Mouse (Mus musculus) lung, adult 18-20 months (tissue): ENCODE measurements around the gene Gm20708.

Source experiments
- DNase-seq, 2 experiments: peaks; one replicate each; pipeline ENCODE4 v3.0.0; 2022; ENCODE audit warnings: mixed read lengths in 2 of 2

The Gm20708 gene

DNA sequence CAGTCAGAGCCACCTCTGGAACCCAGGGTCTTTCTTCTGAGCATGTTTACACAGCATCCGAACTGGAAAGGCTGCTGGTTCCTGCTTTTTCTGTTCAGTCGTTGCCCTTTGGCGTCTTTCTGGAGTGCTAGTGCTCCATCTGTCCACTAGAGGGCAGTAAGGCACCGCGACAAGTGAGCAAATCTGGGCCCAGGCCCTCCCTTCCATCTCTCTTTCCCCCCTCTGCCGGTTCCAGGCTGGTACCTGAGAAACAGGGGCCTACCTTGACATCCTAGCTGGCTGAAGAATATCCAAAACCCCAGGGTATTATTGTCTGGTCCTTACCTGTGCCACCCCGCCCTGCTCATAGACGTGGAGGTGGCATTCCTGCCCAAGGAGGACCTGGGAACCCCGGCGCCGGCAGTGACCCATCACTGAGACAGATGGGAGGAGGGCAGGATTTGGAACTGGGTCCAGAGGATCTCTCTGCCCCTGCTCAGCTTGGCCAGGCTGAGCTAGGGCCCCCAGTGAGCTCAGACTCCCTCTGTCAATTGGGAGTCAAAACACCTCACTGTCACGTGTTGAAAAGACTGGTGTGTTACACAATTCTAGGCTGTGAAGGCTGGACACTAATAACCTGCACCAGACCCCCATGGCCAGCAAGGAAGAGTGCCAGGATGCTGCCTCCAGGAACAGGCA, 61.4 kb downstream of the Gm20708 start:
- DNase-seq, result peak; percentile 72

DNA sequence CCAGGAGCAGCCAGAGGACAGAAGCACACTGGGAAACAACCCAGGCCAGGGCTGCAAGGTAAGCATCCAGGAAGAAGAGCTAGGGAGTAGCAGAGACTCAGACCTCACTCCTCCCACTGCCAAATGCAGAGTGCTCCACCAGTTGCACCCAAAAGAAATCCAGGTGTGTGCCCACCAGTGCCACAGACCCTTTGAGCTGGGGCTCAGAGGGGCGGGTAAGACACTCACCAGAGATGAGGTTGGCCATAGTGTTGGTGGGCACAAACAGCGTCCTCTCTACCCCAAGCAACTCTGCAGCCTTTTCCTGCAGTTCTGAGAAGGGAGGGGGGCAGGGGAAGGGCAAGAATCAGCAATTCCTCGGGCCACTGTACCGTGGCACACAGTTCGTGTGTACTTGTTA, 61.9 kb downstream of the Gm20708 start:
- no peak for DNase-seq

DNA sequence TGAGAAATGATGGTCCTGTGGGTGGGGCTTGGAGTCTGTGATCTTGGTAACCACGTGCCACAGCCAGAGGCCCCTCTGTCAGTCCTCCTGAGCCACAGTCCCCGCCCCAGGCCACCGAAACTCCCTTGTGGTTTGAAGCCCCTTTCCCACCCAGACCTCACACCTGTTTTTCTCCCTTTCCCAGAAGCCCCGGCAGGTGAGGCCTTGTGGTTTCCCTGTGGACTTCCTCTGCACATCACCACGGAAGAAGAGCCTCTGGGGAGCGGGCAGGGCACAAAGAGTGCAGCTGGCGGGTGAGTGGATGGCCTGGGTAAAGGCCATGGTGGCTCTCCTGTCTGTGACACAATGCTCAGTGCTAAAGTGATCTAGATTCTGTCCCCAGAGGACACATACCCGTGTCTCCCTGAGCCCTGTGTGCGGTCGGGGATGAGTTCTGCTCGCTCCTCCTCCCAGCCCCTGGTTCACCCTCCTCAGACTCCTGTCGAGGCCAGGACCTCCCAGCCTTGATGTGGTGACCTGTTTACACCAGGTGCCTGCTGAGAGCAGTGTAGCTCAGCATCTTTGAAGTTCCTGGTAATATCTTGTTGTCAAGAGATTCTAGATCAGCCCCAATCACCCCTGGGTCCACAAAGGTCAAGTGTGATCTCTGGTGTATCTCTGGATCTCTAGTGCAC, 62.6 kb downstream of the Gm20708 start:
- peak in 1 of 2 experiments; percentile 43 for DNase-seq

DNA sequence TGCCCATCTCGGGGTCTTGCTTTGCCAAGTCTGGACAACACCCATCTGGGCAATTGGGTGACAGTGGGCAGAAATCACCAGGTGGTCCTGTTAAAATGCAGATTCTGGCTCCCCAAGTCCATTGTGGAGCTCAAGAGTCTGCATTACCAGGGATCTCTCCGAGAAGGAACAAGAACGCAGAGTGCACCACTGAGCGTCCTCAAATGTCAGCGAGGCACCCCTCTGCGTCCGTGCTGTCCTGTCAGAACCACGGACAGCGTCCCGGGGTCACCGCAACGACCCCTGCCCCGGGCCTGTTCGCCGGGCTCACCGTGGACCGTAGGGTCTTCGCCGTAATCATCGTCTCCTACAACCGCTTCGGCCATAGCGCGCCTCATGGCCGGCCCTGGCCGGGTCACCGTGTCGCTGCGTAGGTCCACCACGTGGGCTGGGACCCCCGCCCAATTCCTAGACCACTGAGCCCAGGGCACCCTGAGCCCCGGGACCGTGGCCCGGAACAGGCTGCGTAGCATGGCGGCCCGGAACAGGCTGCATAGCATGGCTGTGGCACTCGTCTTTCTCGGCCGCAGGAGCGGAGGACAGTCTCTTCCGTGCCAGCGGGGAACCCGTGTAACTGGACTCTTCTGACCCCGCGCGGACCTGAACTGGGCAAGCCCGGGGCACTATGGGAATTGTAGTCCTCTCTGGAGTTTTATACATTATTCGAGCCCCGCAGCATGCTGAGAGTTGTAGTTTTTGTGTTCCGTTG, 63.6 kb downstream of the Gm20708 start, which contains the start of gene Tha1:
Gene Tha1 (minus strand): TSS at position 621 of the 748 bp plus-strand sequence.
- peak; percentile 84 to 89 for DNase-seq

- DNase-seq, result no peak
Observed at GRCm38 (mm10) chr11:117874419-117874818, 65.0 kb downstream of the Gm20708 start.

DNA sequence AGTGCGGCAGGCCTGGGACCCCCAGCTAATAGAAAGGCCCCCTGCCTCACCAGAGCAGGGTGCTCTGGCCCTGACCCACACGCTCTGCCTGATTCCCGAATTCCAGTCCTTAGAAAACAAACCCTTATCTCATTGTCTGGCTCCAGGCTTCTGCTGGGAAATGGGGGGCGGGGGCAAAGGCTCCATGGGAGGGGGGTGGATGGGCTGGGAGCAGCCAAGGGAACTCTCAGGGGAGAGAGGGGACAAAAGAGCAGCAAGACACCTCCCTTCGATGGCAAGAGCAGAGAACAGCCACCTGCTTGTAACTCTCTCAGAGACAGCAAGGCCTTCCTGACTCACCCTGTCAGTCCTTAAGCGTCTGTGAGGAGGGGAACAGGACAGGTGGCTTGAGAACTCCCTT, 66.2 kb downstream of the Gm20708 start:
- no peak for DNase-seq

GRCm38 (mm10) chr11:117877917-117878745, 68.7 kb downstream of the Gm20708 start:
- peak; percentile 47 to 50 for DNase-seq

DNA sequence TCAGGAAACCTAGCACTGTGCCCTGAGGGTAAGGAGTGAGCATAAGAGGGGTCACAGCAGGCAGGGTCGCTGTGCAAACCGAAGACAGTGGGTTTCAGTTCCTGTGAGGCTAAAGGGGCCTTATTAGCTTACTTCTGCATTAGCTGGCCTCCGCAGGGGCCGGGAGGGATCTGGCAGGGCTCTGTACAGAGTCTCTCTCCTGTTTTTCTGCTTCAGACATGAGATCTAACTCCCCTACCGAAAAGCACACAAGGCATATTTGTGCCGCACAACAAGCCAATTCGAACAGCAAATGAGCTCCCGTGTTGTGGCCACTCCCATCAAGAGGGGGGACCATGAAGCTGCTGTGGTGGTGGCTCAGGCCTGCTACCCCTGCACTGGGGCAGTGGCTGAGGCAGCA, 69.4 kb downstream of the Gm20708 start:
- no peak for DNase-seq

DNA sequence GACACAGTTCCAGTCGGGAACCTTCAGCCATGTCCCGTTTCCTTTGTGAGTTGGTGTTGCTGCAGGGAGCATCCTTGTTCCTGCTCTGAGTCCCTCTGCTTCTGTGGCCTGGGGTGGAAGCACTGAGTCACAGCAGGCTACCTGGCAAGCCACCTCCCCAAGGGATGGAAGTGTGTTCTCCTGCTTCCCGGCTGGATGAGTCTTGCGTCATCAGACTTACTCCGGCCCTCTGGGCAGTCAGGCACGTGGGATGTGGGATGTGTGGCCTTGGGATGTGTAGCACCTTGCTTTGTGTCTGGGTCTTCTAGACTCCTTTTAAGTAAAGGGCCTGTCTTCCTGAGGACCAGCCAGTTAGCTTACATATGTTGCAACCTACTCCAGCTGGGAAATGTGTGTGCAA, 70.2 kb downstream of the Gm20708 start:
- DNase-seq, result no peak

DNA sequence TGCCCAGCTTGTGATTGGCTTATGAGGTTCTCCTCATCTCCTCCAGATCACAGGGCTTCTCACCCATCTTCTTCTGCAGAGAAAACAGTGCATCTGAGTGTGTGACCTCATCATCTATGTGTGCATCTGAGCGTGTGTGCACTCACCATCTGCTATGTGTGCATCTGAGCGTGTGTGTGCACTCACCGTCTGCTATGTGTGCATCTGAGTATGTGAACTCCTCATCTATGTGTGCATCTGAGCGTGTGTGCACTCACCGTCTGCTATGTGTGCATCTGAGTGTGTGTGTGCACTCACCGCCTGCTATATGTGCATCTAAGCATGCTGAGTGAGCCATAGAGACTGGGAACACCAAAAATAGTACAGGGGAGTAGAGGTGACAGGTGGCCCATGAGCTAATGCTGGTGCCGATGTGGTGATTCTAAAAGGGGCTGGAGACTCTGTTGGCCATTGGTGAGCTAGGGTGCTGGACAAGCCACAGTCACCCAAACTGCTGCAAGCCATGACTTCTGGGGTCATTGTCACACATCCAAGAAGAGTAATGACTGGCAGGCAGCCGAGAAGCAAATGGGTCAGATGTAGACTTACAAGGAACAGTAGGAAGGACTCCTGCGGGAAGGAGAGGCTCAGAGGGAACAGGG, 71.0 kb downstream of the Gm20708 start:
- no peak for DNase-seq

DNA sequence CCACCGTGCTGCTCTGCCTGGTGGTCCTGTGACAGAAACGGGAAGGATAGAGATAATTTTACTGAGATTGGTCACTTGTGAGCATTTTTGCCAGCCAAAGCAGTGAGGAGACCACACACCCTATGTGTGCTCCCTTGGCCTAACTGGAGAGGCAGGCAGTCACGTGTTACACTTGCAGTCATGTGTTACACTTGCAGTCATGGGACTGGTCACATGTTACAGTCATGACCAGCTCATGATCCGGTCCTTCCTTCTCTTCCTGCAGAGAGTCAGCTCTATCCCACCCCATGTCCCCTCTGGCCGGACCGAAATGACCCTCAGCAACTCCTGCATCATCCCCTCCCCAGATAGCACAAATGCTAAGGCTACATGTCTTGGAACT, 71.5 kb downstream of the Gm20708 start:
- no peak for DNase-seq

DNA sequence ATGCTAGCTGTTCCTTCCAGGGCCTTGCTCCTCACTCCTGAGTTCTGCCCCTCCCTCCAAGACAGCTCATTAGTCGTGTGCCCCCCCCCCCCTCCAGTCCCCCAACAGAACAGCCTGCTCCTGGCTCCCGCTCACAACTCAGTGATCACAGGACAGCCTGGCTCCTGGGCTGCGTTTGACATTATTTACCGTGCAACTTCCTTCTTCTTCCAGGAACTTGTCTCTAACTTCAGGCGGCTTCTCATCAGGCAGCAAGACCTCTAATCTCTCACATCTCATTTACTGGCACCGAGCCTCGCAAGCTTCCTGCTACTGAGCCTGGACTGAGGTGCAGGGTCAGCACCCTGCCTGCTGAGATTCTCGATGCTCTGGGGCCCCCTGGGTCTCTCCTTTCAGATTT, 72.3 kb downstream of the Gm20708 start:
- DNase-seq, result peak; percentile 81 to 88

GRCm38 (mm10) chr11:117882208-117882607, 72.7 kb downstream of the Gm20708 start:
- DNase-seq, result peak; percentile 63 to 73

DNA sequence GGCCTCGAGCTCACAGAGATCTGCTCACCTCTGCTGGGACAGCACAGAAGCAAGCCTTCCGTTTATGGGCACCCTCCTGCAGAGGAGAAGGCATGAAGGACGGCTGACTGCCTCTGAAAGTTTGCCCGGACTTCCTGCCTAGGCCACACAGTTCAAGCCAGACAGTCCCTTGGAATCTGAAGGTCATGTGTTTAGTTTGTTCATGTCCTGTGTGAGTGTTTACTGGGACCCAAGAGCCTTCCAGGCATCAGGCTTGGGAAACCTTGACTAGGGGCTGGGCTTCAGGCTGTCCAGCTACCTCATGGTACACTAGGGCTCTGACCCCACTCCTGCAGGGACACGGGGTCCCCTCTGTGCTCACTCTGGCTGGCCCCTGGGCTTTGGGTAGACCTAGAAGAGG, 76.5 kb downstream of the Gm20708 start:
- DNase-seq, result peak in 1 of 2 experiments; percentile 32

GRCm38 (mm10) chr11:117888168-117888852, 78.8 kb downstream of the Gm20708 start:
- DNase-seq, result no peak

GRCm38 (mm10) chr11:117888853-117889822, 79.7 kb downstream of the Gm20708 start:
- DNase-seq, result no peak
